Mouse (Mus musculus): ENCODE results near the gene Ncoa6. TPM values are rescaled to one million over a fixed set of nuclear protein-coding genes. Genes with fewer than 3 reads are reported as not detected.
A peak's percentile ranks its signal among the peaks of the same experiment; 100 is the strongest.

The Ncoa6 gene
- polyA plus RNA-seq, 1 experiment: 44.1 TPM

DNA sequence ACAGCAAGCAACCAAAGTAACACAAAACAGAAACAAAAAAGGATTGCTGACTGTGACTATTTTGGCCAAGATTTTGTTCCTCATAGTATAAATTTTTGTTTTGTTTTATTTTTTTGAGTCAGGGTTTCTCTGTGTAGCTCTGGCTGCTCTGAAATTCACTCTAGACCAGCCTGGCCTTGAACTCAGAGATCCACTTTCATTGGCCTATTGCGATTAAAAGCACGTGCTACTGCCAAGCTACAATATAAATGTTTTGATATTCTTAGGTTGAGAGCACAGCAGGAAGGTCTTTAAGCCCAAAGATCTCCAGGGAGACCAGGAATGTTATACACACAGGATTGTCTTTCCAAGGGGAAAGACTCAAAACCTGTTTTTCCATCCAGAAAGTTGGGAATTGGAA lies 30.2 kb downstream of the Ncoa6 start:
- TF ChIP-seq POLR2A (IDR thresholded peaks at IDR 0.05; ENCODE audit: insufficient read depth, low read depth, low read length) (no peak), CTCF (IDR thresholded peaks at IDR 0.05; ENCODE audit: insufficient read depth, low read depth, low read length) (no peak)

DNA sequence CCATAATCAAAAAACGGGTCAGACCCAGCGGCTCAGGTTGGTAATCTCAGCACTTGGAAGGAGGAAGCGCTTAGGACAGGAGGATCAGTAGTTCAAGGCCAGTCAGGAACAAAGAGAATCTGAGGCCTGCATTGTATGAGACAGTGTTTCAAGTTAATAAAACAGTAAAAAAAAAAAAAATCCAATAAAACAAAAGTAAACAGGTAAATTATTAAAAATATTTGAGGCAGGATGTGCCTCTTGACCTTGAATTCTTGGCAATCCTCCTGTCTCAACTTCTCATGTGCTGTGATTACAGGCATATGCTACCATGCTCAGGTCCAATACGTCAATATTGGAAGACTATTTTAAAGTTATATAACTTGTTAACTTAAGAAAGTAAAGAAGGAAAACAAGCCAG lies 30.8 kb downstream of the Ncoa6 start:
- H3K27ac ChIP-seq (ENCODE audit: insufficient read depth, low read depth, low read length): no peak overlapping the region
- TF ChIP-seq CTCF (IDR thresholded peaks at IDR 0.05; ENCODE audit: insufficient read depth, low read depth, low read length): no peak
- TF ChIP-seq POLR2A (IDR thresholded peaks at IDR 0.05; ENCODE audit: insufficient read depth, low read depth, low read length): no peak
- WGBS: 77% methylated on average over 4 of the region's 4 CpGs
- no peak overlapping the region for H3K4me3 ChIP-seq (ENCODE audit: insufficient read depth, low read depth, low read length)
- no peaks in the 10 kb centered on the region; the same call in 1 of the 2 replicates for H3K4me1 ChIP-seq (ENCODE audit: control insufficient read depth, insufficient read depth, low read length)

More for the DNA sequence above, 30.2 kb downstream of the Ncoa6 start:
- WGBS: 49% methylated on average over 2 of the region's 2 CpGs
- Histone ChIP-seq H3K4me1 (ENCODE audit: control insufficient read depth, insufficient read depth, low read length) (no peaks in the 10 kb centered on the region; the same call in 1 of the 2 replicates), H3K4me3 (ENCODE audit: insufficient read depth, low read depth, low read length) (no peak overlapping the region), H3K27ac (ENCODE audit: insufficient read depth, low read depth, low read length) (no peak overlapping the region)

DNA sequence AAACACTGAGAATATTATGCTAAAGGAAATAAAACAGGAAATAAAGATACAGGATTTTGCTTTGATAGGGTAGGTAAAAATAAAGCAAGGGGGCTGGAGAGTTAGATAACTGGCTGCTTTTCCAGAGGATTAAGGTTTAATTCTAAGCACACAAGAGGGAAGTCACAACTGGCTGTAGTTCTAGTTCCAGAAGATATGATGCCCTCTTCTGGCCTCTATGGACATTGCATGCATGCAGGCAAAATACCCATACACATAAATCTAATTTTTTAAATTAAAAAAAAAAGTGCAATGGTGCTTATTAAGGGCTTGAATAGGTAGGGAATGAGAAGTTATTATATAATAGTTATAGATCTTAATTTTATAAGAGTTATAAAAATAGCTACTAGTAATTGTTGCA lies 37.2 kb downstream of the Ncoa6 start:
- Histone ChIP-seq H3K27ac (ENCODE audit: insufficient read depth, low read depth, low read length) (no peak overlapping the region), H3K4me3 (ENCODE audit: insufficient read depth, low read depth, low read length) (no peak overlapping the region), H3K4me1 (ENCODE audit: control insufficient read depth, insufficient read depth, low read length) (no peaks in the 10 kb centered on the region)
- TF ChIP-seq POLR2A (IDR thresholded peaks at IDR 0.05; ENCODE audit: insufficient read depth, low read depth, low read length): no peak
- no peak for TF ChIP-seq CTCF (IDR thresholded peaks at IDR 0.05; ENCODE audit: insufficient read depth, low read depth, low read length)

DNA sequence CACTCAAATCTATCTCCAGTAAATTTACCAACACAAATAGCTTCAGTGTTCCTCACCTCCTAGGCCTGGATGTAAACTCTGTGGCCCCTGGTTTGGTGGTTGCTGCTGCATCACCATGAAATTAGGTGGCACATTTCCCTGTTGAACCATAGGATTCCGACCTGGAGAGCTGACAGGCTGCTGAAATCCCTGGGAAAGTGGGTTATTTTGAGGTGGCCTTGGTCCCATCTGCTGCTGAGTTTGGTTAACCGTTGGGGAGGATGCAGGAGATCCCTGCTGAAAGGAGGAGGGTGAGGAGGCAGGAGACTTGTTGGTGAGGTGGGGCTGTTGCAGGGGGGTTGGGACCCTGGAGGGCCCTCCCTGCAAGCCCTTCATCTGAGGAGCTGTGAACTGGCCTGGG lies 52.8 kb downstream of the Ncoa6 start:
- no peak overlapping the region for H3K27ac ChIP-seq (ENCODE audit: insufficient read depth, low read depth, low read length)
- TF ChIP-seq POLR2A (IDR thresholded peaks at IDR 0.05; ENCODE audit: insufficient read depth, low read depth, low read length) (no peak), CTCF (IDR thresholded peaks at IDR 0.05; ENCODE audit: insufficient read depth, low read depth, low read length) (no peak)

DNA sequence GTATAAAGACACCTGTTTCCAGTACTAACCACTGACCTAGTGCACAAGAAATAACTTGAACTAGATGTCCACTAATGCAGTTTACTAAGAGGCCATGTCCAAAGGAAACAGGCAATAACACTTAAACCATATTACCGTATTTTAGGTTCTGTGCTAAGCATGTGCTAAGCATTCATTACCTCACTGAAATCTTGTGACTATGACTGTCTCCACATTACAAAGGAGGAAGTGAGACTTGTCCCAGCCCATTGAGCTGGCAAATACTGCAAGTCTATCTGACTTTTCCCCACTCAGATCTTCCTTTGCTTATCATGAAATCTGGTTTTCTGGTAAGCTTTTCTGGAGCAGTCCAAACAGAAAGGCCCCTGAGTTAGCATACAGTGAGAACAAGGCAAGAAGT lies 69.1 kb downstream of the Ncoa6 start:
- TF ChIP-seq POLR2A (IDR thresholded peaks at IDR 0.05; ENCODE audit: insufficient read depth, low read depth, low read length) (no peak), CTCF (IDR thresholded peaks at IDR 0.05; ENCODE audit: insufficient read depth, low read depth, low read length) (no peak)
- no peak overlapping the region for H3K27ac ChIP-seq (ENCODE audit: insufficient read depth, low read depth, low read length)
- no peaks in the 10 kb centered on the region for H3K4me1 ChIP-seq (ENCODE audit: control insufficient read depth, insufficient read depth, low read length)
- no peak overlapping the region for H3K4me3 ChIP-seq (ENCODE audit: insufficient read depth, low read depth, low read length)
- WGBS: 88% methylated on average over 1 of the region's 1 CpGs

More for the DNA sequence above, 52.8 kb downstream of the Ncoa6 start:
- Histone ChIP-seq H3K4me3 (ENCODE audit: insufficient read depth, low read depth, low read length) (no peak overlapping the region), H3K4me1 (ENCODE audit: control insufficient read depth, insufficient read depth, low read length) (peaks cover 3% of the 10 kb centered on the region; the same call in 1 of the 2 replicates)
- WGBS: 82% methylated on average over 2 of the region's 2 CpGs

DNA sequence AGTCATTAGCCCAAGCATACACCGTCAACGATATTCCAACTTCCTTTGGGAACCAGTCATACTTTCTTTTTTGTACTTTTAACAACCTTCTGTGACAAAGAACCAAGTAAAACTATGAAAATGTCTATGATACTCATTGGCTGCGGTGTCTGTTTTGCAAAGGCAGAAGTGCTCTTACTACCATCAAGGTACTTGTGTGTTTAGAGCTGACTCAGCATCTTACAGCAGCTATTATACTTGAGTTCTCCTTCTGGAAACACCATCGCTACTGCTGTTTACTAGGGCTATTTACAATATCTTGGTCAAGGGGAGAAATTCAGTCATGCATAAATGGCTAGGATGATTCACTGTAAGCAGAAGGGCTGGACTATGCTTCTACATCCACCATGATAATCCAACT lies 71.8 kb downstream of the Ncoa6 start:
- H3K4me3 ChIP-seq (ENCODE audit: insufficient read depth, low read depth, low read length): no peak overlapping the region
- H3K27ac ChIP-seq (ENCODE audit: insufficient read depth, low read depth, low read length): no peak overlapping the region
- H3K4me1 ChIP-seq (ENCODE audit: control insufficient read depth, insufficient read depth, low read length): no peaks in the 10 kb centered on the region
- no peak for TF ChIP-seq CTCF (IDR thresholded peaks at IDR 0.05; ENCODE audit: insufficient read depth, low read depth, low read length)
- no peak for TF ChIP-seq POLR2A (IDR thresholded peaks at IDR 0.05; ENCODE audit: insufficient read depth, low read depth, low read length)
- WGBS: 95% methylated on average over 4 of the region's 4 CpGs

DNA sequence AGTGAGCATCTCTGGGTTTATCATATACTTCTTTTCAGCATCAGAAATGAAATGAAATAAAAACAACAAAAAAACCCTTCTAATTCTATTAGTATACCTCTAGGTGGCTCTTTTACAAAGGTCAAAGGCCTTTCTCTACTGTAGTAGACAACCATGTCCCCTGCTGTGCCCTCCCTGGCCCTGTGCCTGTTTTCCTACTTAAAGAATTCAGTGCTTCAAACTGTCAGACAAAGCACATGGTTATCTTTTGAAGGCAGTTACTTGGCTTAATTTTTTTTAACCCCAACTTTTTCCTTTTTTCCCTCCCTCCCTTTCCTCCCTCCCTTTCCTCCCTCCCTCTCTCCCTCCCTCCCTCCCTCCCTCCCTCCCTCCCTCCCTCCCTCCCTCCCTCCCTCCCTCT lies 73.4 kb downstream of the Ncoa6 start:
- H3K4me3 ChIP-seq (ENCODE audit: insufficient read depth, low read depth, low read length): no peak overlapping the region
- H3K4me1 ChIP-seq (ENCODE audit: control insufficient read depth, insufficient read depth, low read length): no peaks in the 10 kb centered on the region
- no peak for TF ChIP-seq POLR2A (IDR thresholded peaks at IDR 0.05; ENCODE audit: insufficient read depth, low read depth, low read length)
- TF ChIP-seq CTCF (IDR thresholded peaks at IDR 0.05; ENCODE audit: insufficient read depth, low read depth, low read length): no peak
- no peak overlapping the region for H3K27ac ChIP-seq (ENCODE audit: insufficient read depth, low read depth, low read length)

DNA sequence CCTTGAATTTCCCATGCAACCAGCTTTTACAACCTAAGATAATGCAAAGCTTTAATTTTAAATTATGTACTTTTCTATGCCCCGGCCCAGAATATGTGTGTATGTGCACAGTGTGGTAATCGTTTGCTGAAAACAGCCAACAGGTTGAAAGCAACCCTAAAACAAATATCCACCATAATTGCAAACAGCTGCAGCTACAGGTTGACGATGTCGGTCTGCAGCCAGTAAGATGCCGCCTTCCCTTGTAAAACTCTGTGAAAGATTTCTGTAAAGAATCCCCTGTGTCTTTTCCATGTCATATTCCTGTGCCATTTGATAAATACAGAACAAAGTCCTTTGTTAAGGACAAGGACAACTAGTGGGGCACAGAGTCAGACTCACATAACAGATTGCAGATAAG lies 79.1 kb downstream of the Ncoa6 start:
- Histone ChIP-seq H3K4me1 (ENCODE audit: control insufficient read depth, insufficient read depth, low read length) (no peaks in the 10 kb centered on the region), H3K4me3 (ENCODE audit: insufficient read depth, low read depth, low read length) (no peak overlapping the region), H3K27ac (ENCODE audit: insufficient read depth, low read depth, low read length) (no peak overlapping the region)
- 68% methylated on average over 5 of the region's 5 CpGs for WGBS
- TF ChIP-seq CTCF (IDR thresholded peaks at IDR 0.05; ENCODE audit: insufficient read depth, low read depth, low read length): no peak
- no peak for TF ChIP-seq POLR2A (IDR thresholded peaks at IDR 0.05; ENCODE audit: insufficient read depth, low read depth, low read length)

DNA sequence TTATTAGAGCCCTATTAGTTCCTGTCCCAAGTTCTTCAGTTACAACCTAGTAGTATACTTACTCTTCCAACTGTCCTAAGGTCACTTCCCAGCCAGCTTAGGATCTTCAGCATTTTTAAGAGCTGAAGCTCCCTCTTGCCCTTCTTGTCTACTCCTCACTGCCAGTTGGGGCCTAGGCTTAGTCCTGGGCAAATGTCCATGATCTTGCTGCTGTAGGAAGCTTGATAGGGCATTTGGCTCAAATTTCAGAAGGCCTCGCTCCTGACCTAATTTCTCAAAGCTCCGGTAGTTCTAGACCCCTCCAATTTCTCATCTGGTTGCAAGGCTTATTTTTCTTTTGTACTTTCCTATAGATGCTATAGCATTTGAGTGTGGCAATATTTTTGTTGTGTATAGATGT lies 85.1 kb downstream of the Ncoa6 start:
- TF ChIP-seq CTCF (IDR thresholded peaks at IDR 0.05; ENCODE audit: insufficient read depth, low read depth, low read length): no peak
- TF ChIP-seq POLR2A (IDR thresholded peaks at IDR 0.05; ENCODE audit: insufficient read depth, low read depth, low read length): no peak
- 0 out of 2 replicates have a peak overlapping the region, but pooled peaks have one; percentile 6 for H3K27ac ChIP-seq (ENCODE audit: insufficient read depth, low read depth, low read length)
- peaks cover 28% of the 10 kb centered on the region for H3K4me1 ChIP-seq (ENCODE audit: control insufficient read depth, insufficient read depth, low read length)
- WGBS: 55% methylated on average over 2 of the region's 2 CpGs
- H3K4me3 ChIP-seq (ENCODE audit: insufficient read depth, low read depth, low read length): no peak overlapping the region

DNA sequence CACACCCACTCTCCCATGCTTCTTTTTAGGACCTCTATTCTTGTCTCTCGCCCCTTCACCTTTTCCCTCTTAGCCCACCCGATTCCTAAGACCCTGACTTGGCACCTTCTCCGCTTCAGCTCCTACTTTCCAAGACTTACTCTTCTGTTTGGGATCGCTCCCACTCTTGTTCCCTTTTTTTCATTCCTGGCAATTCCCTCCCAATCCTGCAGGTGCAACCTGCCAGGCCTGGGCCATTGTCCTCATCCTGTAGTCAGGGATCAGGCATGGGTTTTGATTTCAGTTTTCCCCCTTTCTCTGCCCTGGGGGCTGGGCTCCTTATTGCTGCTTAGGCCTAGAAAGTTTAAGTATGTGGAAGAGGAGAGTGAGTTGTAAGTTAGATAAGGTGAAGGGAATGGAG lies 86.6 kb downstream of the Ncoa6 start:
- Histone ChIP-seq H3K27ac (ENCODE audit: insufficient read depth, low read depth, low read length) (no peak overlapping the region; the same call in 1 of the 2 replicates), H3K4me3 (ENCODE audit: insufficient read depth, low read depth, low read length) (no peak overlapping the region), H3K4me1 (ENCODE audit: control insufficient read depth, insufficient read depth, low read length) (peaks cover 31% of the 10 kb centered on the region)
- TF ChIP-seq POLR2A (IDR thresholded peaks at IDR 0.05; ENCODE audit: insufficient read depth, low read depth, low read length) (no peak), CTCF (IDR thresholded peaks at IDR 0.05; ENCODE audit: insufficient read depth, low read depth, low read length) (no peak)
- WGBS: 62% methylated on average over 4 of the region's 4 CpGs
